Mouse (Mus musculus) limb, embryonic 14.5 days (tissue): Measurements from ENCODE around the gene Slc10a3. TPM values are rescaled to one million over a fixed set of nuclear protein-coding genes. Genes with fewer than 3 reads are reported as not detected.
"Not testable (repeated sequence)": the region's sequence is repeated elsewhere in the genome, so short reads cannot be mapped to it uniquely, and the experiment has no call there.

ENCODE experiments used
- ATAC-seq: fragments of 200-750 bp; cut with Nextera tagmentation; 2 replicates; pipeline ENCODE4 v1.8.0; 2017; ENCODE audit warnings: low read depth, moderate number of reproducible peaks, moderate TSS enrichment; ENCODE audit not compliant: low FRiP score
- DNase-seq: peaks from one replicate; pipeline ENCODE4 v3.0.0-alpha.2; 2015; ENCODE audit warnings: low spot score
- H3K27ac ChIP-seq: fragments of 300-500 bp; sonication (generic); replicated peaks from 2 replicates; pipeline ENCODE4 v1.5.1; 2014; ENCODE audit warnings: low read depth, mild to moderate bottlenecking, low read length, moderate library complexity, mixed read lengths
- H3K27me3 ChIP-seq: fragments of 300-500 bp; sonication (generic); 2 replicates; pipeline ENCODE4 v1.6.1; 2014; ENCODE audit warnings: low read length, mixed read lengths; ENCODE audit not compliant: control insufficient read depth, insufficient read depth
- H3K36me3 ChIP-seq: fragments of 300-500 bp; sonication (generic); 2 replicates; pipeline ENCODE4 v1.6.1; 2014; ENCODE audit warnings: mild to moderate bottlenecking, low read length, moderate library complexity, mixed read lengths; ENCODE audit not compliant: control insufficient read depth, insufficient read depth
- H3K4me1 ChIP-seq: fragments of 300-500 bp; sonication (generic); 2 replicates; pipeline ENCODE4 v1.6.1; 2014; ENCODE audit warnings: antibody characterized with exemption, low read length, mixed read lengths; ENCODE audit not compliant: control insufficient read depth, insufficient read depth
- H3K4me2 ChIP-seq: fragments of 300-500 bp; sonication (generic); replicated peaks from 2 replicates; pipeline ENCODE4 v1.6.1; 2014; ENCODE audit warnings: low read depth, mild to moderate bottlenecking, low read length, moderate library complexity; ENCODE audit not compliant: severe bottlenecking
- H3K4me3 ChIP-seq: fragments of 300-500 bp; sonication (generic); replicated peaks from 2 replicates; pipeline ENCODE4 v1.5.1; 2014; ENCODE audit warnings: low read length
- H3K9ac ChIP-seq: fragments of 300-500 bp; sonication (generic); 2 replicates; pipeline ENCODE4 v1.6.1; 2014; ENCODE audit warnings: mild to moderate bottlenecking, low read depth, low read length, moderate library complexity; ENCODE audit not compliant: severe bottlenecking
- H3K9me3 ChIP-seq: fragments of 300-500 bp; sonication (generic); 2 replicates; pipeline ENCODE4 v1.6.1; 2016; ENCODE audit warnings: low read length; ENCODE audit not compliant: control insufficient read depth
- POLR2A ChIP-seq: fragments of 200-500 bp; IDR thresholded peaks from 2 replicates; pipeline ENCODE4 v1.8.0; 2012; ENCODE audit warnings: inconsistent platforms, mild to moderate bottlenecking, moderate library complexity, borderline replicate concordance; ENCODE audit not compliant: insufficient read depth, insufficient read length; ENCODE audit errors: extremely low read depth
- WGBS: fragments of 180-500 bp; shearing (Covaris S2); extraction: QIAGEN DNeasy Blood & Tissue Kit; methylation state at CpG from one replicate; pipeline ENCODE4 v1.1.7; 2014; 5-methylcytosine and 5-hydroxymethylcytosine counted together
- polyA plus RNA-seq, 2 experiments: library from polyadenylated mRNA; depleted of rRNA in 1 of 2; stranded (reverse) in 1 of 2; unstranded in 1 of 2; fragments of >200 nt; fragmentation: Nextera tagmentation in 1 of 2; extraction: Ambion mirVana in 1 of 2; gene quantifications; 2 replicates each; pipeline versions ENCODE4 v1.2.1 to v1.2.3; 2012 to 2014

Slc10a3 gene
- polyA plus RNA-seq, 2 experiments = 16.0 to 24.4 TPM

DNA sequence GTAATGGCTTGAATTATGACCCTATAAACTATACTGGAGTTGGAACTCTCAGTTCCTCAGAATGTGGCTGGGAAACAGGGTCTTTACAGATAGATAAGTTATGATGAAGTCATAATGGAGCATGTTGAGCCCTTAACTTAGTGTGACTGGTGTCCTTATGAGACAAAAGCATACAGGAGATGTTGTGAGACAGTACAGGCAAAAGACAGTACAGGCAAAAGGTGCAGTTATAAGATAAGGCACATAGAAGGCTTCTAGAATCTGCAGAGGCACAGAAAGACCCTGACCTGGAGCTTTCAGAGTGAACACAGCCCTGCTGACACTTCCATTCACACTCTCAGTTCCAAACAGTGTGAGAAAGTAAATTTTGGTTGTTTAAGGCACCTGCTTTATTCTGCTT is 15.0 kb upstream of the Slc10a3 start:
- ATAC-seq = no peak
- H3K4me2 ChIP-seq = no peak overlapping the region
- DNase-seq = no peak
- no peaks in the 10 kb centered on the region for H3K9me3 ChIP-seq
- no peak overlapping the region for H3K27ac ChIP-seq
- no peak overlapping the region for H3K9ac ChIP-seq
- H3K36me3 ChIP-seq = peaks cover 4% of the 10 kb centered on the region; the same call in 1 of the 2 replicates
- H3K27me3 ChIP-seq = no peaks in the 10 kb centered on the region
- H3K4me3 ChIP-seq = no peak overlapping the region
- TF ChIP-seq POLR2A = no peak
- no peaks in the 10 kb centered on the region; the same call in 1 of the 2 replicates for H3K4me1 ChIP-seq

GRCm38 (mm10) chrX:74384451-74384850 is 11.3 kb upstream of the Slc10a3 start:
- DNase-seq = no peak
- no peak overlapping the region for H3K9ac ChIP-seq
- H3K4me2 ChIP-seq = no peak overlapping the region

DNA sequence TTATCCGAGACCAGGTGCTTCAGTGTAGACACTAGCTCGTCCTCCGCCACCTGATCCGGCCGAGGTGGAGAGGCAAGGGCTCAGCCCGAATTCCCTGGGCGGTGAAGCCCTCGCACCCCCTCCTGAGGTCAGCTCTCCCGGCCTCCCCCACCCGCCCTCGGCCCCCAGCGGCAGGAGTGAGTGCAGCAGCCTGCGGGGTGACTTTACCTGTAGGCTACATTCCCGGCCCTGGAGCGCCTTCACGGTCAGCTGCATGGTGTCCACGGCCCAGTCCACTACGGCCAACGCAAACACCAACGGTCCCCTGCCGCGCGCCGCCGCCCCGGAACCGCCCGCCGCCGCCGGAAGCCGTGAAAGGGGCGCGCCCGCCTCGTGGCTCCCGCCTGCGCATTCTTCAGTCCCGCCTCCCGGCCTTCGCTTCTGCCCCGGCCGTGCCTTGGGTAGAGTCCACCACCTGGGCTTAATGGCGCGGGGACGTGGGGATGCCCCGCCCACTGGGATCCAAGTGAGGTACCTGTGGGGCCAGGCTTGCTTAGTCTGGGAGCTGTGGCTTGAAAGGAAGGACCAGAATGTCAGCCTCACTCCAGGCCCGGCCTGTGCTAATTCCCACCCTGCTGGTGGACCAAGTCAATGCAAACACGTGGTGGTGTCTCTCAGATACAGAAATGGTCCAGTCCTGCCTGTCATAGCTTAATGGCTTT is 4.8 kb downstream of the Slc10a3 start:
- Histone ChIP-seq H3K27ac (peak overlapping the region; percentile 28), H3K27me3 (no peaks in the 10 kb centered on the region), H3K36me3 (peaks cover 13% of the 10 kb centered on the region), H3K4me3 (peak overlapping the region; percentile 54), H3K9me3 (no peaks in the 10 kb centered on the region), H3K9ac (peak overlapping the region; percentile 71), H3K4me2 (peak overlapping the region; percentile 58), H3K4me1 (no peaks in the 10 kb centered on the region)
- no peak; the same call in 1 of the 2 replicates for TF ChIP-seq POLR2A
- 15% methylated on average over 31 of the region's 49 CpGs for WGBS
- DNase-seq (peak; percentile 49), ATAC-seq (peak; percentile 85)

More at GRCm38 (mm10) chrX:74384451-74384850, 11.3 kb upstream of the Slc10a3 start:
- ATAC-seq = no peak
- WGBS = 68% methylated on average over 2 of the region's 2 CpGs
- H3K27ac ChIP-seq = no peak overlapping the region
- H3K27me3 ChIP-seq = no peaks in the 10 kb centered on the region
- peaks cover 4% of the 10 kb centered on the region; the same call in 1 of the 2 replicates for H3K36me3 ChIP-seq
- no peaks in the 10 kb centered on the region for H3K4me1 ChIP-seq
- TF ChIP-seq POLR2A = no peak
- no peak overlapping the region for H3K4me3 ChIP-seq
- no peaks in the 10 kb centered on the region for H3K9me3 ChIP-seq

DNA sequence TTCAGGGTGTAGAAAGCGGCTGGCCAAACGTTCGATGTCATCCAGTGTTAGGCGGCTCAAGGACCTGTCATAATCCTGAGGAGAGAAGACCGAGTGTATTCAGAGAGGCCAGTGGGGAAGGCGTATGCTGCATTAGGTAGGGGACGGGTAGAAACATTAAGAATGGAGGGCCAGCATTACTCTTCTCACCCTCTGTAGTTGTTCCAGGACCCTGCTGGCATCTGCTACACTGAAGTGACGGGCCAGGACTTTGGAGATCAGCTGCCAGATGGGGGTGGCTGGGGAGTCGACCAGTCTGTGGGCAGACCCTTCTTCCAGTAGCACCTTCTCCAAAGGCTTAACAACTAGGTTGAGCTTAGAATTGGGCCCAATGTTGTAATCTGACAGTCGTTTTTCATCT is 5.6 kb downstream of the Slc10a3 start:
- Histone ChIP-seq H3K9ac (peak overlapping the region; percentile 71), H3K27me3 (no peaks in the 10 kb centered on the region), H3K27ac (no peak overlapping the region), H3K4me3 (peak overlapping the region; percentile 54), H3K4me1 (no peaks in the 10 kb centered on the region), H3K9me3 (no peaks in the 10 kb centered on the region), H3K36me3 (peaks cover 13% of the 10 kb centered on the region), H3K4me2 (peak overlapping the region; percentile 58)
- 65% methylated on average over 10 of the region's 10 CpGs for WGBS
- ATAC-seq = no peak
- TF ChIP-seq POLR2A = no peak
- no peak for DNase-seq

DNA sequence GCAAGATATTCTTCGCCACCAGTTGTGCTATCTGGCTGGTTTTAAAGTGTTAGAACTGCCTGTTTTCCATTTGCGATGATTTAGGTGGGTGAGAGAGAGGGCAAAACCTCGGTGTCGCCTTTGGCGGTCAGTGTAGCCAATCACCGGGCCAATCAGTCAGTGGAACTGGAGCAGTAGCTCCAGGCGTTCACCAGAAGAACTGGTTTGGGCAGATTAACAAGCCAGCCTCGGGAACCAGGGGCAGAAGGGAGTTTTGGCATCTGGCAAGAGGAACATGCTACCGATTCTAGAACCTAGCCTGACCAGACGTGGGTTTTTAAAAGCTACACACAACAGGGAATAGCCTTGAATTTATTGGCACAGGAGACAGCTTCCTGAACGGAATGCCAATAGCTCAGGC is 14.0 kb downstream of the Slc10a3 start:
- Histone ChIP-seq H3K9ac (no peak overlapping the region), H3K9me3 (no peaks in the 10 kb centered on the region), H3K4me1 (no peaks in the 10 kb centered on the region), H3K27me3 (no peaks in the 10 kb centered on the region), H3K4me3 (no peak overlapping the region), H3K27ac (no peak overlapping the region), H3K36me3 (no peaks in the 10 kb centered on the region), H3K4me2 (no peak overlapping the region)
- no peak for ATAC-seq
- no peak for TF ChIP-seq POLR2A
- DNase-seq = no peak
- WGBS = 32% methylated on average over 11 of the region's 11 CpGs

GRCm38 (mm10) chrX:74357069-74357468 is 16.1 kb downstream of the Slc10a3 start:
- not testable (repeated sequence) for H3K27ac ChIP-seq, DNase-seq, H3K9ac ChIP-seq, H3K27me3 ChIP-seq, H3K9me3 ChIP-seq, ATAC-seq, H3K36me3 ChIP-seq, H3K4me1 ChIP-seq, H3K4me3 ChIP-seq, H3K4me2 ChIP-seq
- WGBS = 87% methylated on average over 2 of the region's 3 CpGs
